Mouse (Mus musculus) limb, embryonic 10.5 days (tissue): ENCODE results near the gene Plxnb1. TPM values are rescaled to one million over a fixed set of nuclear protein-coding genes. Genes with fewer than 3 reads are reported as not detected.

Experiments
- DNase-seq: peaks from one replicate; pipeline ENCODE4 v3.0.0-alpha.2; 2017; ENCODE audit warnings: low spot score
- H3K27ac ChIP-seq: fragments of 300-500 bp; sonication (generic); 2 replicates; pipeline ENCODE4 v1.5.1; 2016; ENCODE audit warnings: mild to moderate bottlenecking
- H3K27me3 ChIP-seq: fragments of 300-500 bp; sonication (generic); 2 replicates; pipeline ENCODE4 v1.6.1; 2016; ENCODE audit warnings: low read depth, mild to moderate bottlenecking; ENCODE audit not compliant: poor library complexity, severe bottlenecking
- H3K36me3 ChIP-seq: fragments of 300-500 bp; sonication (generic); 2 replicates; pipeline ENCODE4 v1.6.1; 2016; ENCODE audit warnings: mild to moderate bottlenecking, moderate library complexity
- H3K4me1 ChIP-seq: fragments of 300-500 bp; sonication (generic); 2 replicates; pipeline ENCODE4 v1.6.1; 2016
- H3K4me3 ChIP-seq: fragments of 300-500 bp; sonication (generic); 2 replicates; pipeline ENCODE4 v1.5.1; 2016; ENCODE audit warnings: mild to moderate bottlenecking, moderate library complexity
- H3K9me3 ChIP-seq: fragments of 300-500 bp; sonication (generic); replicated peaks from 2 replicates; pipeline ENCODE4 v1.6.1; 2016; ENCODE audit warnings: mild to moderate bottlenecking
- WGBS: fragments of 180-500 bp; shearing (Covaris S2); methylation state at CpG from one replicate; pipeline ENCODE4 v1.1.7; 2016; 5-methylcytosine and 5-hydroxymethylcytosine counted together
- polyA plus RNA-seq: library from polyadenylated mRNA; unstranded; fragments of >200 nt; fragmentation: Nextera tagmentation; extraction: Ambion mirVana; gene quantifications from 2 replicates; pipeline ENCODE4 v1.2.1, GENCODE M21; 2016

The Plxnb1 gene
- polyA plus RNA-seq, 1 experiment from 2014 or later, result 23.7 TPM

GRCm38 (mm10) chr9:109081749-109082123 lies 13.5 kb upstream of the Plxnb1 start:
- Histone ChIP-seq H3K27ac (peak overlapping the region; percentile 91), H3K27me3 (no peaks in the 10 kb centered on the region), H3K9me3 (no peaks in the 10 kb centered on the region), H3K4me1 (peaks cover 16% of the 10 kb centered on the region), H3K4me3 (peak overlapping the region; percentile 85), H3K36me3 (peaks cover 36% of the 10 kb centered on the region)
- DNase-seq, result no peak
- 7% methylated on average over 11 of the region's 11 CpGs for WGBS

GRCm38 (mm10) chr9:109082124-109082800 lies 12.9 kb upstream of the Plxnb1 start, which contains the start of the genes Ccdc51 and Tma7:
TSS of gene Ccdc51 (plus strand) at chr9:109082493.
TSS of gene Tma7 (minus strand) at chr9:109082587.
- Histone ChIP-seq H3K27me3 (no peaks in the 10 kb centered on the region), H3K36me3 (peaks cover 34% of the 10 kb centered on the region), H3K9me3 (no peaks in the 10 kb centered on the region), H3K4me1 (peaks cover 16% of the 10 kb centered on the region), H3K27ac (peak within 1 kb of the TSS; percentile 91), H3K4me3 (peak within 1 kb of the TSS; percentile 85)
- peak; percentile 89 for DNase-seq
- WGBS, result under 1% methylated on average over 37 of the region's 37 CpGs

DNA sequence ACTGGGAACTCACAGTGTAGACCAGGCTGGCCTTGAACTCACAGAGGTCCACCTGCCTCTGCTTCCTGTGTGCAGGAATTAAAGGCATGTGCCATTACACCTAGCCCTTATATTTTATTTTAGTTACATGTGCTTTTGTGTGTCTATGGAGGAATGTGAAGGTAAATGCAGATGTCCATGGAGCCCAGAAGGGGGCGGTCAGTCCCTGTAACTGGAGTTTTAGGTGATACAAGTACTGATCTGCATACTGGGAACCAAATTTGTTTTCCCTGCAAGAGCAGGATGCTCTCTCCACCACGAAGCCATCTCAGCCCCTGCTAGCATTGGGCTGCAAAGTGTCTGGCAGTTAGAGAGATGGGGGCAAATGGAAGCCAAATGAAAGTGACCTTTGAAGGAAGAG lies 10.3 kb upstream of the Plxnb1 start:
- Histone ChIP-seq H3K9me3 (no peaks in the 10 kb centered on the region), H3K36me3 (peaks cover 19% of the 10 kb centered on the region), H3K4me1 (peaks cover 20% of the 10 kb centered on the region), H3K4me3 (no peak overlapping the region), H3K27me3 (no peaks in the 10 kb centered on the region), H3K27ac (no peak overlapping the region)
- WGBS, result 25% methylated on average over 2 of the region's 2 CpGs
- DNase-seq, result no peak

DNA sequence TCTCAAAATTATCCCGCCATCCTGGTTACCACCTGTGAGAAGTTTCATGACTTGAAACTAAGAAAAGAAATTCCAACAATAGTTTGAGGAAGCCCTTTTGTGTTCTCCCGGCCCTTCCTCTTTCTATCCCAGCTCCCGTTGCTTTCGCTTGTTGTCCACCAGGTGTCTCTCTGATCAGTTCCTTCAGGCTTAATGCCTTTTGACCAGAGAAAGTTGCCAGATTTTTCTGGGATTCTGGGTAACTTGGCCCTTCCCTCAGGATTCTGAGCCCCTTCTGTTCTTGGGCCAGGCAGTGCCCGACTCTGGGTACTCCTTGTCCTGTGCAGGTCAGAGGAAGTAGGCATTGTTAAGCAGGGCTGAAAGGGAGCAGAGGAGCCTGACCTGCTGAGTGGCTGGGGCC lies 7.2 kb upstream of the Plxnb1 start:
- Histone ChIP-seq H3K9me3 (no peaks in the 10 kb centered on the region), H3K36me3 (peaks cover 33% of the 10 kb centered on the region), H3K27me3 (no peaks in the 10 kb centered on the region), H3K4me1 (peaks cover 16% of the 10 kb centered on the region), H3K27ac (0 out of 2 replicates have a peak overlapping the region, but pooled peaks have one; percentile 56), H3K4me3 (no peak overlapping the region)
- DNase-seq, result no peak
- 31% methylated on average over 5 of the region's 5 CpGs for WGBS

GRCm38 (mm10) chr9:109090446-109090845 lies 4.7 kb upstream of the Plxnb1 start:
- DNase-seq, result no peak
- WGBS, result 88% methylated on average over 15 of the region's 15 CpGs

GRCm38 (mm10) chr9:109091802-109092201 lies 3.4 kb upstream of the Plxnb1 start:
- Histone ChIP-seq H3K9me3 (no peaks in the 10 kb centered on the region), H3K4me1 (peaks cover 36% of the 10 kb centered on the region), H3K36me3 (peaks cover 33% of the 10 kb centered on the region), H3K27ac (no peak overlapping the region), H3K4me3 (no peak overlapping the region), H3K27me3 (no peaks in the 10 kb centered on the region)
- no peak for DNase-seq
- 86% methylated on average over 8 of the region's 8 CpGs for WGBS

More at GRCm38 (mm10) chr9:109090446-109090845, 4.7 kb upstream of the Plxnb1 start:
- Histone ChIP-seq H3K27ac (no peak overlapping the region), H3K4me1 (peaks cover 28% of the 10 kb centered on the region), H3K27me3 (no peaks in the 10 kb centered on the region), H3K36me3 (peaks cover 33% of the 10 kb centered on the region), H3K9me3 (no peaks in the 10 kb centered on the region), H3K4me3 (no peak overlapping the region)

- no peaks in the 10 kb centered on the region for H3K27me3 ChIP-seq
- H3K27ac ChIP-seq, result peak overlapping the region; percentile 33; the same call in 1 of the 2 replicates
Observed at GRCm38 (mm10) chr9:109092799-109093198, 2.4 kb upstream of the Plxnb1 start.

DNA sequence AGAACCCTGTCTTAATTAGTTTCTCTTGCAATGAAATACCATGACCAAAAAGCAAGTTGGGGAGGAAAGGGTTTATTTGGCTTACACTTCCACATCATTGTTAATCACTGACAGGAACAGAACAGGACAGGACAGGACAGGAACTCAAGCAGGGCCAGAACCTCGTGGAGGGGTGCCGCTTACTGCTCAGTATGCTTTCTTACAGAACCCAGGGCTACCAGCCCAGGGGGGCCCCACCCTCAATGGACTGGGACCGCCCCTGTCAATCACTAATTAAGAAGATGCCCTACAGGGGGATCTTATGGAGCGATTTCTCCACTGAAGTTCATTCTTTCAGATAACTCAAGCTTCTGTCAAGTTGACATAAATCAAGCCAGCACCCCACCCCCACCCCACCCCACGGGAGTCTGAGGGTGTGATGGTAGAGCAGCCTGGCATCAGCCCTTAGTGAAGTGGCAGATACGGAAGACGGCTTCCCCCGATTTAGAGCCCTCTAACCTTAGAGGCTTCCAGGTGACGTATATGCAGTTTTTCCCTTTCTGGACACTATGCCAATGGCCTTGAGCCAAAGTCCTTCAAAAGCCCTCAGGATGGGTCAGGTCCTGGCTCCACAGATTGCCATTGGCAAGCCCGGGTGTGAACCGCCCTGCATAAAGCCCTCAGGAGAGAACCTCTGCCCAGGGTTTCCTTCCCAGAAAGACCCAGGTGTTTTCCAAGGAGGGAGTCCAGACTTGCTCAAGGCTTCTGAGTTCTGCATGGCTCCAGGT lies 1.2 kb upstream of the Plxnb1 start:
- DNase-seq, result no peak
- peaks cover 54% of the 10 kb centered on the region for H3K4me1 ChIP-seq
- peaks cover 40% of the 10 kb centered on the region for H3K36me3 ChIP-seq
- H3K9me3 ChIP-seq, result no peaks in the 10 kb centered on the region
- H3K4me3 ChIP-seq, result peak overlapping the region; percentile 81
- H3K27me3 ChIP-seq, result no peaks in the 10 kb centered on the region
- WGBS, result 14% methylated on average over 11 of the region's 11 CpGs
- peak overlapping the region; percentile 100 for H3K27ac ChIP-seq

More at GRCm38 (mm10) chr9:109092799-109093198, 2.4 kb upstream of the Plxnb1 start:
- DNase-seq, result no peak
- Histone ChIP-seq H3K4me3 (no peak overlapping the region), H3K36me3 (peaks cover 34% of the 10 kb centered on the region), H3K9me3 (no peaks in the 10 kb centered on the region), H3K4me1 (peaks cover 46% of the 10 kb centered on the region)
- 52% methylated on average over 6 of the region's 6 CpGs for WGBS

GRCm38 (mm10) chr9:109094553-109095136 lies 544 bp upstream of the Plxnb1 start:
- under 1% methylated on average over 21 of the region's 21 CpGs for WGBS
- H3K9me3 ChIP-seq, result no peaks in the 10 kb centered on the region
- H3K4me1 ChIP-seq, result peaks cover 58% of the 10 kb centered on the region
- peak; percentile 81 for DNase-seq
- no peaks in the 10 kb centered on the region for H3K27me3 ChIP-seq
- peak overlapping the region; percentile 100 for H3K27ac ChIP-seq
- H3K36me3 ChIP-seq, result peaks cover 44% of the 10 kb centered on the region
- H3K4me3 ChIP-seq, result peak overlapping the region; percentile 81

GRCm38 (mm10) chr9:109096251-109096661 lies 1.1 kb downstream of the Plxnb1 start:
- peaks cover 45% of the 10 kb centered on the region for H3K36me3 ChIP-seq
- H3K4me3 ChIP-seq, result peak overlapping the region; percentile 81
- H3K27me3 ChIP-seq, result no peaks in the 10 kb centered on the region
- no peaks in the 10 kb centered on the region for H3K9me3 ChIP-seq
- peaks cover 58% of the 10 kb centered on the region for H3K4me1 ChIP-seq
- WGBS, result 33% methylated on average over 9 of the region's 9 CpGs
- DNase-seq, result peak; percentile 57
- H3K27ac ChIP-seq, result peak overlapping the region; percentile 100

DNA sequence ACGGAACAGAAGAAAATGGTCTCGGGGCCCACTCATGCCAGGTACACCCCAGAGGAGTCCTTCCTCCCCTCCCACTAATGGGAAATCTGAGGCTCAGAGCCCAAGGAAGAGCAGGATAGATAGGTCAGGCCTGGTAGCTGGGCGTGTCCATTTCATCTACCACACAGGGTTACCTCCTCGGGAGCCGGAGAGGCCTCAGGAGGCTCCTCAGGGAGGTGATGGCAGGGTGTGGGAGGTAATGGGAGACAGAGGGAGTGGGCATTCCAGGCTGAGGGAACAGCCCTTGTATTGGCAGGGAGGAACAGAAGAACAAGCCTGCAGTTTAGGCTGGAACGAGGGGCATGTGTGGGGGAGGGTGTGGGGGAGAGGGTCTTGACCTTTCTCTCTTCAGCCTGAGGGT lies 1.7 kb downstream of the Plxnb1 start:
- H3K4me3 ChIP-seq, result peak overlapping the region; percentile 81
- peaks cover 45% of the 10 kb centered on the region for H3K36me3 ChIP-seq
- peak overlapping the region; percentile 100 for H3K27ac ChIP-seq
- WGBS, result 44% methylated on average over 6 of the region's 6 CpGs
- H3K4me1 ChIP-seq, result peaks cover 58% of the 10 kb centered on the region
- H3K27me3 ChIP-seq, result no peaks in the 10 kb centered on the region
- no peak for DNase-seq
- no peaks in the 10 kb centered on the region for H3K9me3 ChIP-seq

GRCm38 (mm10) chr9:109097291-109097690 lies 2.1 kb downstream of the Plxnb1 start:
- Histone ChIP-seq H3K36me3 (peaks cover 46% of the 10 kb centered on the region), H3K27me3 (no peaks in the 10 kb centered on the region), H3K4me1 (peaks cover 58% of the 10 kb centered on the region), H3K4me3 (peak overlapping the region; percentile 81), H3K27ac (peak overlapping the region; percentile 100), H3K9me3 (no peaks in the 10 kb centered on the region)
- DNase-seq, result no peak
- 63% methylated on average over 6 of the region's 6 CpGs for WGBS

- Histone ChIP-seq H3K9me3 (no peaks in the 10 kb centered on the region), H3K4me3 (peak overlapping the region; percentile 81; the same call in 1 of the 2 replicates), H3K27me3 (no peaks in the 10 kb centered on the region), H3K27ac (peak overlapping the region; percentile 100), H3K36me3 (peaks cover 48% of the 10 kb centered on the region), H3K4me1 (peaks cover 53% of the 10 kb centered on the region)
- 82% methylated on average over 5 of the region's 5 CpGs for WGBS
- DNase-seq, result no peak
Observed at GRCm38 (mm10) chr9:109097831-109098230, 2.6 kb downstream of the Plxnb1 start.
